Mouse (Mus musculus): ENCODE data around the gene 2210407C18Rik. TPM values are rescaled to one million over a fixed set of nuclear protein-coding genes. Genes with fewer than 3 reads are reported as not detected.

2210407C18Rik gene
- polyA plus RNA-seq, 1 experiment from 2014 or later: not detected

- no peak within 1 kb of the TSS for H3K9ac ChIP-seq
- ATAC-seq (ENCODE audit: low read depth): no peak
- WGBS (ENCODE audit: insufficient replicate concordance): 65% methylated on average over 6 of the region's 6 CpGs
Observed at GRCm38 (mm10) chr11:58594814-58595213, 21.1 kb downstream of the 2210407C18Rik start, which contains the start of gene Olfr324. Gene Olfr324 (plus strand): TSS chr11:58595114.

DNA sequence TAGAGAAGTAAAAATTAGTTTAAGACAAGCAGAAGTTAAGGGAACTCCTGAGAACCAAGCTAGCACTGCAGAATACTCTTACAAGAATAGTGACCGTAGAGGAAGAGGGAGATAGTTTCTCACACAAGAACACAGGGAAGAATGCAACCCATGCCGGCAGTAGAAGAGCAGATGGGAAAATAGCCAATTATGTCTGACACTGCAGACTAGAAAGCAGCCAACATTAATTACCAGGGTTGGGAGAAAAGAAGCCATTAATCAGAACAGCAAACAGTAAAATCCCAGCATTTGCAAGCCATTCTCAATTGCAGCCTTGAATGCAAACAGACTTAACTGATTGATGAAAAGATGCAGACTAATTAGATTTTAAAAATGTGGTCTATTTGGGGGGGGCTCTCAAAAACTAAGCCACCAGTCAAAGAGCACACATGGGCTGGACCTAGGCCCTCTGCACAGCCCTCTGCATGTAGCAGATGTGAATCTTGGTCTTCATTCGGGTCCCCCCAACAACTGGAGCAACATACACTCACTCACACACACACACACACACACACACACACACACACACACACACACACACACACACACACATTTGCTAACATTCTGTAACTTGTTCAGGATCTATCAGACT lies 27.1 kb downstream of the 2210407C18Rik start:
- no peaks in the 10 kb centered on the region for H3K9me3 ChIP-seq (replicated peaks)
- no peak overlapping the region for H3K9ac ChIP-seq
- no peaks in the 10 kb centered on the region for H3K27me3 ChIP-seq
- H3K36me3 ChIP-seq: no peaks in the 10 kb centered on the region
- peaks cover 36% of the 10 kb centered on the region for H3K4me1 ChIP-seq (replicated peaks)
- no peak overlapping the region for H3K4me3 ChIP-seq (replicated peaks)
- 64% methylated on average over 3 of the region's 3 CpGs for WGBS (ENCODE audit: insufficient replicate concordance)
- ATAC-seq (ENCODE audit: low read depth): no peak
- no peak overlapping the region for H3K4me2 ChIP-seq
- peak overlapping the region; percentile 13; the same call in 1 of the 2 replicates for H3K27ac ChIP-seq
- DNase-seq: no peak

More at GRCm38 (mm10) chr11:58594814-58595213, 21.1 kb downstream of the 2210407C18Rik start, which contains the start of gene Olfr324:
- Histone ChIP-seq H3K9me3 (replicated peaks) (no peaks in the 10 kb centered on the region), H3K4me3 (replicated peaks) (no peak within 1 kb of the TSS), H3K4me1 (replicated peaks) (peaks cover 3% of the 10 kb centered on the region), H3K36me3 (no peaks in the 10 kb centered on the region), H3K27me3 (peaks cover 2% of the 10 kb centered on the region; the same call in 1 of the 2 replicates), H3K4me2 (no peak within 1 kb of the TSS), H3K27ac (no peak within 1 kb of the TSS)
- DNase-seq: no peak

DNA sequence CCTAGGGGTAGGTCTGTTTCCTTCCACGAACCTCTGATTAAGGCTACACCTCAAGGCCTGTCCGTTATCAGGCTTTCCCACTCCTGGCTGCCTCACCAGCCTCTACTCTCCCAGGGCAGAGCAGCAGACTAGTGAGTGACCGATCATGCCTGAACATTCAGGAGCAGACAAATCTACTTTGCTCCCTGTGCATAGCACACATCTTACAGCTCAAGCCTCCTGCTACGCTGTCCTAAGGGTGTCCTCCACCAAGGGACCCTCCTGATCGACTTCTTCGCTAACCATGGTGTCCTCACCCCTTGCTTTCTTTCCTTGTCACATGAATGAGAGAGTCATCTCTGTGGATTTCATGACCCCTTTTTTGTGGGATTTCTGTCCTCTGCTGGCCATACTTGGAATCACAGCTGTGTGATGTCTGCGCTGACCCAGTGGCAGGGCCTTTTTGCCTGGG lies 28.0 kb downstream of the 2210407C18Rik start:
- no peaks in the 10 kb centered on the region for H3K36me3 ChIP-seq
- DNase-seq (peak; percentile 79), ATAC-seq (ENCODE audit: low read depth) (peak; percentile 100)
- peak overlapping the region; percentile 92 for H3K27ac ChIP-seq
- peak overlapping the region; percentile 64 for H3K4me2 ChIP-seq
- WGBS (ENCODE audit: insufficient replicate concordance): 31% methylated on average over 7 of the region's 7 CpGs
- H3K9me3 ChIP-seq (replicated peaks): no peaks in the 10 kb centered on the region
- peak overlapping the region; percentile 61 for H3K9ac ChIP-seq
- H3K4me3 ChIP-seq (replicated peaks): peak overlapping the region; percentile 32
- H3K27me3 ChIP-seq: no peaks in the 10 kb centered on the region
- peaks cover 38% of the 10 kb centered on the region for H3K4me1 ChIP-seq (replicated peaks)

- 60% methylated on average over 8 of the region's 8 CpGs for WGBS (ENCODE audit: insufficient replicate concordance)
- no peak for ATAC-seq (ENCODE audit: low read depth)
Observed at GRCm38 (mm10) chr11:58578636-58579035, 37.2 kb downstream of the 2210407C18Rik start.

DNA sequence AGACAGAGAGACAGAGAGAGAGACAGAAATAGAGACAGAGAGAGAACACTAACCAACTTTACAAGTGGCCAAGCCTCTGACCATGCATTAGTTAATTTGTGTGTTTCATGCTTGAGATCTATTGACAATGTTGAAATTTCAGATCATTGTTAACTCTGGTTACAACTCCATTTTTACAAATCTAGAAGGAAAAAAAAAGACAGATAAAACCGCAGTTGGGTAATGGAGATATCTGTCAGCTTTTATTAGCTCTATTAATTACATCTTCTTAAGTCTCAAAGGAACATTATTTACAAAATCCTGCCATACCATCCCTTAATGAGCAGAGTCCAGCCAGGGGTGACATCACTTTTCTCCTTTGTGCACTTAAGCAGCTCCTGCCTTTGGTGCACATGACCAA lies 38.4 kb downstream of the 2210407C18Rik start, which contains the start of gene Olfr325:
TSS of gene Olfr325 (plus strand) at position 301 of the 400 bp plus-strand sequence.
- no peak for DNase-seq
- H3K4me3 ChIP-seq (replicated peaks): no peak within 1 kb of the TSS
- H3K27me3 ChIP-seq: peaks cover 4% of the 10 kb centered on the region; the same call in 1 of the 2 replicates
- H3K4me2 ChIP-seq: no peak within 1 kb of the TSS
- no peaks in the 10 kb centered on the region for H3K9me3 ChIP-seq (replicated peaks)
- no peak within 1 kb of the TSS for H3K27ac ChIP-seq
- ATAC-seq (ENCODE audit: low read depth): no peak
- 56% methylated on average over 1 of the region's 1 CpGs for WGBS (ENCODE audit: insufficient replicate concordance)
- no peaks in the 10 kb centered on the region for H3K36me3 ChIP-seq
- H3K9ac ChIP-seq: no peak within 1 kb of the TSS
- no peaks in the 10 kb centered on the region for H3K4me1 ChIP-seq (replicated peaks)

More at GRCm38 (mm10) chr11:58578636-58579035, 37.2 kb downstream of the 2210407C18Rik start:
- 0 out of 2 replicates have a peak, but pooled peaks cover 2% of the 10 kb centered on the region for H3K4me1 ChIP-seq (replicated peaks)
- no peaks in the 10 kb centered on the region for H3K9me3 ChIP-seq (replicated peaks)
- no peak for DNase-seq
- no peak overlapping the region for H3K4me2 ChIP-seq
- no peaks in the 10 kb centered on the region for H3K36me3 ChIP-seq
- H3K27me3 ChIP-seq: peaks cover 4% of the 10 kb centered on the region; the same call in 1 of the 2 replicates
- no peak overlapping the region for H3K9ac ChIP-seq
- no peak overlapping the region for H3K4me3 ChIP-seq (replicated peaks)
- no peak overlapping the region for H3K27ac ChIP-seq

DNA sequence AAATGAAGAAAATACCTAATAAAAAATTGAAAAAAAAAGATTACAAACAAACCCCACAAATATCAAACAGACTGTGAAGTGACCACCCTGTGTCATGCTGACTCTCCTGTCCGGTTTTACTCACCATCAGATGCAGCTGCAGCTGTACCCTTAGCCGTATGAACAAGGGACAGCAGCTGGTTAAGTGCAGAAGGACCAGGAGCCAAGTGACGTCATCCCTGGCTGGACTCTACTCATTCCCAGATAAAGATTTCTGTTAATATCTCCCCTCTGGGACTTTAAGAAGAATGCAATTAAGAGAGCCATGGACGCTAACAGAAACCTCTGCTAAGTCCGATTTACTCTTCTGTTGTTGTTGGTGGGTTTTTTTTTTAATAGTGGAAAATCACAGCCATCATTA lies 45.5 kb downstream of the 2210407C18Rik start, which contains the start of gene Olfr224:
TSS of gene Olfr224 (minus strand) at position 149 of the 400 bp plus-strand sequence.
- Histone ChIP-seq H3K27me3 (no peaks in the 10 kb centered on the region), H3K4me2 (no peak within 1 kb of the TSS), H3K36me3 (no peaks in the 10 kb centered on the region), H3K27ac (no peak within 1 kb of the TSS), H3K4me3 (replicated peaks) (no peak within 1 kb of the TSS), H3K9ac (no peak within 1 kb of the TSS), H3K9me3 (replicated peaks) (no peaks in the 10 kb centered on the region), H3K4me1 (replicated peaks) (no peaks in the 10 kb centered on the region)
- 61% methylated on average over 5 of the region's 5 CpGs for whole genome bisulfite sequencing (ENCODE audit: insufficient replicate concordance)
- ATAC-seq (ENCODE audit: low read depth) (no peak), DNase-seq (no peak)

Other genes with a start within 250 kb of the 2210407C18Rik start
- 0.39 TPM in 1 of 2 replicates, not detected in the other for gene Lypd8, start 237.0 kb downstream of the 2210407C18Rik start, polyA plus RNA-seq (2015; fragmentation: Nextera tagmentation; extraction: Ambion mirVana)
- gene 1810065E05Rik, start 195.0 kb downstream of the 2210407C18Rik start, polyA plus RNA-seq (2015; fragmentation: Nextera tagmentation; extraction: Ambion mirVana): not detected in 2 replicates
- gene Gm12253, start 183.5 kb downstream of the 2210407C18Rik start, polyA plus RNA-seq (2015; fragmentation: Nextera tagmentation; extraction: Ambion mirVana): not detected in 2 replicates
- gene Lypd9, start 163.2 kb downstream of the 2210407C18Rik start, polyA plus RNA-seq (2015; fragmentation: Nextera tagmentation; extraction: Ambion mirVana): not detected in 2 replicates
- gene Olfr30, start 153.8 kb downstream of the 2210407C18Rik start, polyA plus RNA-seq (2015; fragmentation: Nextera tagmentation; extraction: Ambion mirVana): not detected in 2 replicates
- not detected in 2 replicates for gene Olfr332, start 123.5 kb downstream of the 2210407C18Rik start, polyA plus RNA-seq (2015; fragmentation: Nextera tagmentation; extraction: Ambion mirVana)
- not detected in 2 replicates for gene Olfr331, start 113.5 kb downstream of the 2210407C18Rik start, polyA plus RNA-seq (2015; fragmentation: Nextera tagmentation; extraction: Ambion mirVana)
- gene Olfr330, start 81.2 kb downstream of the 2210407C18Rik start, polyA plus RNA-seq (2015; fragmentation: Nextera tagmentation; extraction: Ambion mirVana): not detected in 2 replicates
- not detected in 2 replicates for gene Olfr329-ps, start 69.7 kb downstream of the 2210407C18Rik start, polyA plus RNA-seq (2015; fragmentation: Nextera tagmentation; extraction: Ambion mirVana)
- gene Olfr328, start 60.4 kb downstream of the 2210407C18Rik start, polyA plus RNA-seq (2015; fragmentation: Nextera tagmentation; extraction: Ambion mirVana): not detected in 2 replicates
- gene Olfr224, start 45.5 kb downstream of the 2210407C18Rik start, polyA plus RNA-seq (2015; fragmentation: Nextera tagmentation; extraction: Ambion mirVana): not detected in 2 replicates
- not detected in 2 replicates for gene Olfr325, start 38.3 kb downstream of the 2210407C18Rik start, polyA plus RNA-seq (2015; fragmentation: Nextera tagmentation; extraction: Ambion mirVana)
- gene Olfr324, start 21.0 kb downstream of the 2210407C18Rik start, polyA plus RNA-seq (2015; fragmentation: Nextera tagmentation; extraction: Ambion mirVana): not detected in 2 replicates
- not detected in 2 replicates for gene Olfr323, start 14.4 kb upstream of the 2210407C18Rik start, polyA plus RNA-seq (2015; fragmentation: Nextera tagmentation; extraction: Ambion mirVana)
- 9.2 and 12.4 TPM in 2 replicates for gene Trim58, start 24.4 kb upstream of the 2210407C18Rik start, polyA plus RNA-seq (2015; fragmentation: Nextera tagmentation; extraction: Ambion mirVana)
- not detected in 2 replicates for gene Olfr322, start 42.7 kb upstream of the 2210407C18Rik start, polyA plus RNA-seq (2015; fragmentation: Nextera tagmentation; extraction: Ambion mirVana)
- not detected in 2 replicates for gene Olfr320, start 65.0 kb upstream of the 2210407C18Rik start, polyA plus RNA-seq (2015; fragmentation: Nextera tagmentation; extraction: Ambion mirVana)
- not detected in 2 replicates for gene Olfr319, start 83.1 kb upstream of the 2210407C18Rik start, polyA plus RNA-seq (2015; fragmentation: Nextera tagmentation; extraction: Ambion mirVana)
- not detected in 2 replicates for gene Olfr318, start 107.9 kb upstream of the 2210407C18Rik start, polyA plus RNA-seq (2015; fragmentation: Nextera tagmentation; extraction: Ambion mirVana)
- gene Olfr317, start 123.1 kb upstream of the 2210407C18Rik start, polyA plus RNA-seq (2015; fragmentation: Nextera tagmentation; extraction: Ambion mirVana): not detected in 2 replicates
- gene Olfr316, start 136.7 kb upstream of the 2210407C18Rik start, polyA plus RNA-seq (2015; fragmentation: Nextera tagmentation; extraction: Ambion mirVana): not detected in 2 replicates
- not detected in 2 replicates for gene Olfr315, start 157.1 kb upstream of the 2210407C18Rik start, polyA plus RNA-seq (2015; fragmentation: Nextera tagmentation; extraction: Ambion mirVana)
- not detected in 2 replicates for gene Olfr314, start 166.9 kb upstream of the 2210407C18Rik start, polyA plus RNA-seq (2015; fragmentation: Nextera tagmentation; extraction: Ambion mirVana)
- 0.49 TPM in 1 of 2 replicates, not detected in the other for gene Fam183b, start 185.9 kb upstream of the 2210407C18Rik start, polyA plus RNA-seq (2015; fragmentation: Nextera tagmentation; extraction: Ambion mirVana)
- gene Olfr313, start 198.9 kb upstream of the 2210407C18Rik start, polyA plus RNA-seq (2015; fragmentation: Nextera tagmentation; extraction: Ambion mirVana): not detected in 2 replicates
- not detected in 2 replicates for gene Olfr312, start 213.2 kb upstream of the 2210407C18Rik start, polyA plus RNA-seq (2015; fragmentation: Nextera tagmentation; extraction: Ambion mirVana)
- gene Olfr311, start 223.2 kb upstream of the 2210407C18Rik start, polyA plus RNA-seq (2015; fragmentation: Nextera tagmentation; extraction: Ambion mirVana): not detected in 2 replicates
- 1.3 and 2.2 TPM in 2 replicates for gene Gm12258, start 231.1 kb upstream of the 2210407C18Rik start, polyA plus RNA-seq (2015; fragmentation: Nextera tagmentation; extraction: Ambion mirVana)